Mouse (Mus musculus): ENCODE measurements around the gene Ccr3. TPM values are rescaled to one million over a fixed set of nuclear protein-coding genes. Genes with fewer than 3 reads are reported as not detected.

Ccr3 gene
- total and polyA plus RNA-seq, 3 experiments, result 0.04 TPM; not detected in 2

DNA sequence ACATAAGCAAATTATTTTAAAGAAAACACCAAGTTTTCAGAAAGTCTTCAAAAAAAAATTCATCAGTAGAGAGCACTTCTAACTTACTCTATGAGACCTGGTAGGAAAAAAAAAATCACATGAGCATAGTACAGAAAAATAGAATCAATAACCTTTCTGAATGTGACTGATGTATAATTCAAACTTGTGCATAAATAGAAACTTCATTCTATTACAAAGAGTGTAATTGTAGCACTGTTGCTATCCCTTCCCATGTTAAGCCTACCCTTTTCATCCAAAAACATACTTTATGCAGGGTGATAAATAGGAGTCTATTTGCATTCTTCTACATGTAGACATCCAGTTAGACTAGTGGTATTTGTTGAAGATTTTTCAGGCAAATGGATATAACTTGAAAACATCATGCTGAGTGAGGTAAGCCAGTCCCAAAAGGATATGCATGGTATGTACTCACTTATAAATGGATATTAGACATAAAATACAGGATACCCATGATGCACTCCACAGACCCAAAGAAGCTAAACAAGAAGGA, 44.9 kb downstream of the Ccr3 start:
- Histone ChIP-seq H3K79me2 (replicated peaks; ENCODE audit: control insufficient read depth, extremely low read depth, insufficient read depth, poor library complexity, severe bottlenecking) (no peaks in the 10 kb centered on the region), H3K9me3 (replicated peaks; ENCODE audit: low read length) (no peaks in the 10 kb centered on the region), H3K4me1 (ENCODE audit: control insufficient read depth in 1 of 2, insufficient read depth in 2 of 2) (peaks cover 4 to 16% of the 10 kb centered on the region in 2 experiments; a peak in 3 of 4 replicates), H3K27ac (ENCODE audit: insufficient read depth, low read depth) (no peak overlapping the region), H3K4me3 (replicated peaks in 1 of 3; ENCODE audit: low read depth in 2 of 3, low read length in 2 of 3, poor library complexity in 1 of 3) (no peak overlapping the region), H3K36me3 (replicated peaks in 1 of 2; ENCODE audit: control insufficient read depth in 1 of 2, insufficient read depth in 1 of 2, low read length in 1 of 2) (no peaks in the 10 kb centered on the region), H3K27me3 (replicated peaks) (no peaks in the 10 kb centered on the region), H3K4me2 (ENCODE audit: insufficient read depth, low read depth, poor library complexity, severe bottlenecking) (no peak overlapping the region), H3K9ac (ENCODE audit: insufficient read depth, low read depth) (no peak overlapping the region)
- in situ Hi-C loops (cut with MboI; ENCODE audit: low pct_ligation_motif_present, low pct_unique_long_range_greater_than_20kb, low sequenced_read_pairs), result no loop called here
- TF ChIP-seq SMC3 (IDR thresholded peaks at IDR 0.05; ENCODE audit: low read depth, low read length), result no peak
- 0 out of 2 replicates have a peak, but pooled peaks have one; percentile 62 for TF ChIP-seq ZMIZ1 (IDR thresholded peaks at IDR 0.05; ENCODE audit: low read depth, low read length)
- TF ChIP-seq MAZ (IDR thresholded peaks at IDR 0.05; ENCODE audit: low read depth, low read length), result no peak
- peak; percentile 83 for TF ChIP-seq TBP (conservative IDR thresholded peaks at IDR 0.05; ENCODE audit: low read depth, low read length)
- no peak for TF ChIP-seq GABPA (IDR thresholded peaks at IDR 0.05; ENCODE audit: insufficient replicate concordance, low read depth, low read length)
- no peak for TF ChIP-seq RAD21 (IDR thresholded peaks at IDR 0.05; ENCODE audit: low read depth, low read length)
- TF ChIP-seq ZKSCAN1 (IDR thresholded peaks at IDR 0.05; ENCODE audit: borderline replicate concordance, low read depth, low read length), result no peak
- no peak for TF ChIP-seq MAFK (IDR thresholded peaks at IDR 0.05; ENCODE audit: insufficient replicate concordance, low read length)
- no peak for DNase-seq (ENCODE audit: extremely low read depth)
- dilution Hi-C loops (cut with MboI; ENCODE audit: extremely low pct_ligation_motif_present, extremely low pct_unique_long_range_greater_than_20kb, low sequenced_read_pairs), result no loop called here

DNA sequence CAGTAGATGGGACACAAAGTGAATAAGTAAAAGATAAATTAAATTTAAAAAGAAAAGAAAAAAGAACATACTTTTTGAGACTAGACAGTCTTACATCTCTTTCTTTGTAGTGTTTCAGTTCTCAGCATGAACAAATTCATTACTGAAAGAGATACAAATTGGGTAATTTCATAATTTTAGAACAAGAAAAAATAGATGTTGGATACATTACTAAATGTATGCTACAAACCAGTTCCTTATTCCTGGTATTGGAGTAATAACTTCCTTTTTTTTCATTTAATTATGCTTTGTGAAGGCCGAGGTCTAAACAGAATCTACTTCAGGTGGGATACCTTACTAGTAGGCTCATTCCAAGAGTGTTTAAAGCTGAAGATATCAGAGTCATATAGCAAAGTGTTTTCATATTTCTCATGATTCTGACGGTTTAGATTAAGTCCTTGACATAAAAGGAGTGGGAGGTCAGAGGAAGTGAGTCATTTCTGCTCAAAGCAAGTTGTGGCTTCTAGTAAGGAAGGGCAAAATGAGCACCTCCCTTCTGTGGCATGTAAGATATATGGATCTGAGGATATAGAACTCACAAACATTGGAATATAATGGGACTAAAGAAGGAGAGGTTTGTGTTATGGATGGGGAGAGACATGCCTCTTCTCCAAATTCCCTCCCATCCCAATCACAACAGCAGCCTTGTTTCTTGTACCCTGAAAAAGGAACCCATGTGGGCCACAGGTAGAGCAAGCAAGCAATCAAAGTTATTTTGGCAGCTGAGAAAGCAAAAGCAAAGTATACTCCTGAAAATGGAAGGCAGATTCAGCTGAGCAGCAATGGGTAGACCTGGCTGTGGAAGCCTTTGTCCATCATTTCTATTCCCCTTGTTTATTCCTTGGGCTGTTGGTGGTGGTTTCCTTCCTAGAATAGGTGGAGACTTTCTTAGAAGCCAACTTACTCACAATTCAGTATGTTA, 46.6 kb downstream of the Ccr3 start:
- dilution Hi-C loops (cut with MboI; ENCODE audit: extremely low pct_ligation_motif_present, extremely low pct_unique_long_range_greater_than_20kb, low sequenced_read_pairs), result no loop called here

More for the DNA sequence above, 46.6 kb downstream of the Ccr3 start:
- no peaks in the 10 kb centered on the region for H3K79me2 ChIP-seq (replicated peaks; ENCODE audit: control insufficient read depth, extremely low read depth, insufficient read depth, poor library complexity, severe bottlenecking)
- H3K4me3 ChIP-seq (replicated peaks in 1 of 3; ENCODE audit: low read depth in 2 of 3, low read length in 2 of 3, poor library complexity in 1 of 3), result no peak overlapping the region
- DNase-seq (ENCODE audit: extremely low read depth), result no peak
- H3K9me3 ChIP-seq (replicated peaks; ENCODE audit: low read length), result no peaks in the 10 kb centered on the region
- in situ Hi-C loops (cut with MboI; ENCODE audit: low pct_ligation_motif_present, low pct_unique_long_range_greater_than_20kb, low sequenced_read_pairs), result no loop called here
- H3K9ac ChIP-seq (ENCODE audit: insufficient read depth, low read depth), result no peak overlapping the region
- H3K4me2 ChIP-seq (ENCODE audit: insufficient read depth, low read depth, poor library complexity, severe bottlenecking), result no peak overlapping the region
- H3K27ac ChIP-seq (ENCODE audit: insufficient read depth, low read depth), result no peak overlapping the region
- TF ChIP-seq SMC3 (IDR thresholded peaks at IDR 0.05; ENCODE audit: low read depth, low read length) (no peak), ZNF384 (IDR thresholded peaks at IDR 0.05; ENCODE audit: low read depth, low read length) (no peak), JUN (IDR thresholded peaks at IDR 0.05; ENCODE audit: insufficient read depth, low read depth, low read length) (0 out of 2 replicates have a peak, but pooled peaks have one; percentile 4), EP300 (IDR thresholded peaks at IDR 0.05; ENCODE audit: low read length) (peak; percentile 60; the same call in 1 of the 2 replicates), TBP (conservative IDR thresholded peaks at IDR 0.05; ENCODE audit: low read depth, low read length) (no peak), MXI1 (IDR thresholded peaks at IDR 0.05; ENCODE audit: low read depth, low read length) (no peak), JUND (conservative IDR thresholded peaks at IDR 0.05; ENCODE audit: low read depth, low read length) (peak; percentile 51; the same call in 1 of the 2 replicates), HCFC1 (IDR thresholded peaks at IDR 0.05; ENCODE audit: low read depth, low read length) (no peak), POLR2A (IDR thresholded peaks at IDR 0.05; ENCODE audit: low read depth, low read length) (no peak), IRF4 (IDR thresholded peaks at IDR 0.05; ENCODE audit: low read depth, low read length) (peak; percentile 45)
- peaks cover 4 to 16% of the 10 kb centered on the region in 2 experiments; a peak in 3 of 4 replicates for H3K4me1 ChIP-seq (ENCODE audit: control insufficient read depth in 1 of 2, insufficient read depth in 2 of 2)
- no peaks in the 10 kb centered on the region for H3K27me3 ChIP-seq (replicated peaks)
- H3K36me3 ChIP-seq (replicated peaks in 1 of 2; ENCODE audit: control insufficient read depth in 1 of 2, insufficient read depth in 1 of 2, low read length in 1 of 2), result no peaks in the 10 kb centered on the region

Data from CH12.LX (cell line).